ENCODE assay signal across 22 mouse cellular contexts in genomic region chr8:110486020-110486419, GRCm38 (mm10).
DNase-seq lines count a peak whose midpoint lies in the region; ATAC-seq and TF ChIP-seq lines count a peak whose summit lies in the region.
"Had no signal": no experiment of that assay in that cellular context is flagged by ENCODE, and none has a peak within 500 bp of the region (broad histone marks: within the 10 kb centered on the region; RNA-seq: fewer than 3 reads in every experiment).

No protein-coding gene starts in this region.

- TF ChIP-seq POLR2A in limb, embryonic 14.5 days (IDR thresholded peaks at IDR 0.05; ENCODE audit: borderline replicate concordance, extremely low read depth, insufficient read depth, insufficient read length): no peak

- ATAC-seq in embryonic facial prominence, embryonic 14.5 days (ENCODE audit: low read depth): peak; percentile 53; the same call in 1 of the 2 replicates
- peak; percentile 70 for ATAC-seq in limb, embryonic 14.5 days (ENCODE audit: low FRiP score, low read depth)
- no peak for ATAC-seq in hindbrain, embryonic 13.5 days (ENCODE audit: low FRiP score)
- ATAC-seq: forebrain, embryonic 16.5 days; hindbrain, postnatal 0 days had no signal

- peak; percentile 40 for DNase-seq in embryonic facial prominence, embryonic 14.5 days (ENCODE audit: low spot score)
- no peak for DNase-seq in embryonic facial prominence, embryonic 10.5 days (ENCODE audit: low spot score)
- no peak for DNase-seq in limb, embryonic 14.5 days (ENCODE audit: low spot score)
- DNase-seq in limb, embryonic 10.5 days (ENCODE audit: low spot score): no peak
- DNase-seq in lung, postnatal 10 days: peak; percentile 23
- no peak for DNase-seq in lung, postnatal 14 days
- DNase-seq: adrenal gland, adult 2 months; adrenal gland, postnatal 25 days; B cell, adult 2 months; cerebellum, adult 18-20 months; cerebellum, adult 9-11 months; cerebellum, postnatal 36 days; heart, adult 18-20 months; heart, postnatal 10 days; heart, postnatal 4 days had no signal

- no peaks in the 10 kb centered on the region; the same call in 1 of the 2 replicates for H3K4me1 ChIP-seq in embryonic facial prominence, embryonic 14.5 days (ENCODE audit: control insufficient read depth, insufficient read depth, low read length)
- peaks cover 17% of the 10 kb centered on the region for H3K4me1 ChIP-seq in embryonic facial prominence, embryonic 10.5 days
- no peaks in the 10 kb centered on the region for H3K4me1 ChIP-seq in limb, embryonic 14.5 days (ENCODE audit: control insufficient read depth, insufficient read depth, low read length)
- peaks cover 21% of the 10 kb centered on the region for H3K4me1 ChIP-seq in limb, embryonic 10.5 days
- peaks cover 13% of the 10 kb centered on the region for H3K4me1 ChIP-seq in hindbrain, embryonic 13.5 days (replicated peaks)

- no peak overlapping the region for H3K4me2 ChIP-seq in embryonic facial prominence, embryonic 14.5 days (ENCODE audit: low read depth, low read length)
- no peak overlapping the region for H3K4me2 ChIP-seq in limb, embryonic 14.5 days (replicated peaks; ENCODE audit: low read depth, low read length, severe bottlenecking)
- no peak overlapping the region for H3K4me2 ChIP-seq in hindbrain, embryonic 13.5 days
- H3K4me2 ChIP-seq: embryonic facial prominence, embryonic 15.5 days; hindbrain, embryonic 12.5 days had no signal

- H3K4me3 ChIP-seq in embryonic facial prominence, embryonic 14.5 days (ENCODE audit: low read depth, low read length): no peak overlapping the region
- no peak overlapping the region for H3K4me3 ChIP-seq in embryonic facial prominence, embryonic 10.5 days
- no peak overlapping the region for H3K4me3 ChIP-seq in limb, embryonic 14.5 days (replicated peaks; ENCODE audit: low read length)
- no peak overlapping the region for H3K4me3 ChIP-seq in limb, embryonic 10.5 days
- no peak overlapping the region for H3K4me3 ChIP-seq in hindbrain, embryonic 13.5 days
- H3K4me3 ChIP-seq: embryonic facial prominence, embryonic 15.5 days; erythroblast, embryonic 14.5 days; heart, embryonic 10.5 days; hindbrain, embryonic 12.5 days had no signal

- H3K9ac ChIP-seq in embryonic facial prominence, embryonic 14.5 days (ENCODE audit: low read depth, low read length): no peak overlapping the region
- H3K9ac ChIP-seq in limb, embryonic 14.5 days (ENCODE audit: low read depth, low read length, severe bottlenecking): no peak overlapping the region
- no peak overlapping the region for H3K9ac ChIP-seq in hindbrain, embryonic 13.5 days
- H3K9ac ChIP-seq: embryonic facial prominence, embryonic 15.5 days; hindbrain, embryonic 12.5 days had no signal

- H3K36me3 ChIP-seq in embryonic facial prominence, embryonic 14.5 days (ENCODE audit: control insufficient read depth, insufficient read depth, low read length): no peaks in the 10 kb centered on the region
- H3K36me3 ChIP-seq in embryonic facial prominence, embryonic 10.5 days (replicated peaks): no peaks in the 10 kb centered on the region
- H3K36me3 ChIP-seq in limb, embryonic 14.5 days (ENCODE audit: control insufficient read depth, insufficient read depth, low read length): no peaks in the 10 kb centered on the region
- no peaks in the 10 kb centered on the region for H3K36me3 ChIP-seq in limb, embryonic 10.5 days
- no peaks in the 10 kb centered on the region for H3K36me3 ChIP-seq in hindbrain, embryonic 13.5 days
- H3K36me3 ChIP-seq: embryonic facial prominence, embryonic 15.5 days; heart, embryonic 10.5 days; hindbrain, embryonic 12.5 days had no signal

- no peak overlapping the region for H3K27ac ChIP-seq in embryonic facial prominence, embryonic 14.5 days (replicated peaks; ENCODE audit: low read depth, low read length)
- H3K27ac ChIP-seq in embryonic facial prominence, embryonic 10.5 days (replicated peaks): no peak overlapping the region
- H3K27ac ChIP-seq in limb, embryonic 14.5 days (replicated peaks; ENCODE audit: low read depth, low read length): no peak overlapping the region
- no peak overlapping the region for H3K27ac ChIP-seq in limb, embryonic 10.5 days
- H3K27ac ChIP-seq in hindbrain, embryonic 13.5 days: no peak overlapping the region
- H3K27ac ChIP-seq: embryonic facial prominence, embryonic 15.5 days; heart, embryonic 10.5 days; hindbrain, embryonic 12.5 days; hindbrain, postnatal 0 days had no signal

- H3K27me3 ChIP-seq in embryonic facial prominence, embryonic 14.5 days (replicated peaks; ENCODE audit: control insufficient read depth, insufficient read depth, low read length): no peaks in the 10 kb centered on the region
- H3K27me3 ChIP-seq in embryonic facial prominence, embryonic 10.5 days (replicated peaks; ENCODE audit: low read depth, poor library complexity, severe bottlenecking): no peaks in the 10 kb centered on the region
- H3K27me3 ChIP-seq in limb, embryonic 14.5 days (ENCODE audit: control insufficient read depth, insufficient read depth, low read length): no peaks in the 10 kb centered on the region
- no peaks in the 10 kb centered on the region for H3K27me3 ChIP-seq in limb, embryonic 10.5 days (ENCODE audit: low read depth, poor library complexity, severe bottlenecking)
- H3K27me3 ChIP-seq in hindbrain, embryonic 13.5 days: no peaks in the 10 kb centered on the region
- H3K27me3 ChIP-seq: embryonic facial prominence, embryonic 15.5 days; hindbrain, embryonic 12.5 days had no signal

- H3K9me3 ChIP-seq in embryonic facial prominence, embryonic 14.5 days (ENCODE audit: control insufficient read depth, low read length): no peaks in the 10 kb centered on the region
- peaks cover 3% of the 10 kb centered on the region; the same call in 1 of the 2 replicates for H3K9me3 ChIP-seq in embryonic facial prominence, embryonic 10.5 days
- no peaks in the 10 kb centered on the region for H3K9me3 ChIP-seq in limb, embryonic 14.5 days (ENCODE audit: control insufficient read depth, low read length)
- no peaks in the 10 kb centered on the region for H3K9me3 ChIP-seq in limb, embryonic 10.5 days (replicated peaks)
- no peaks in the 10 kb centered on the region for H3K9me3 ChIP-seq in hindbrain, embryonic 13.5 days
- H3K9me3 ChIP-seq: embryonic facial prominence, embryonic 15.5 days; heart, embryonic 10.5 days; hindbrain, embryonic 12.5 days had no signal

- 69% methylated on average over 13 of the region's 13 CpGs for WGBS in embryonic facial prominence, embryonic 14.5 days
- WGBS in embryonic facial prominence, embryonic 10.5 days: 78% methylated on average over 13 of the region's 13 CpGs
- WGBS in limb, embryonic 14.5 days: 77% methylated on average over 13 of the region's 13 CpGs
- WGBS in limb, embryonic 10.5 days: 79% methylated on average over 13 of the region's 13 CpGs
- whole genome bisulfite sequencing in hindbrain, embryonic 13.5 days: 83% methylated on average over 13 of the region's 13 CpGs

Comparison
In these comparisons a context has a peak if more than half of its experiments do, and no peak if none do; other contexts are left out.
1. DNase-seq: peak in embryonic facial prominence, embryonic 14.5 days (single experiment) and lung, postnatal 10 days (single experiment); none in embryonic facial prominence, embryonic 10.5 days (single experiment), limb, embryonic 14.5 days (single experiment), limb, embryonic 10.5 days (single experiment) and lung, postnatal 14 days (single experiment).